Mouse (Mus musculus) cerebellum, adult 9-11 months (tissue): Measurements from ENCODE around the gene Nop53.
"Not testable (repeated sequence)": the region's sequence is repeated elsewhere in the genome, so short reads cannot be mapped to it uniquely, and the experiment has no call there.

ENCODE experiments used
- DNase-seq: peaks from one replicate; pipeline ENCODE4 v3.0.0; 2022

The Nop53 gene

GRCm38 (mm10) chr7:15916996-15917395, 28.9 kb downstream of the Nop53 start:
- no peak for DNase-seq

- no peak for DNase-seq
Observed at GRCm38 (mm10) chr7:15916134-15916723, 29.6 kb downstream of the Nop53 start.

- DNase-seq: not testable (repeated sequence)
Observed at GRCm38 (mm10) chr7:15915695-15916094, 30.2 kb downstream of the Nop53 start.

GRCm38 (mm10) chr7:15914751-15915150, 31.1 kb downstream of the Nop53 start:
- no peak for DNase-seq

- no peak for DNase-seq
Observed at GRCm38 (mm10) chr7:15914252-15914651, 31.6 kb downstream of the Nop53 start.

- DNase-seq: peak; percentile 52
Observed at GRCm38 (mm10) chr7:15912183-15912582, 33.7 kb downstream of the Nop53 start.

- no peak for DNase-seq
Observed at GRCm38 (mm10) chr7:15910521-15910920, 35.4 kb downstream of the Nop53 start.

- no peak for DNase-seq
Observed at GRCm38 (mm10) chr7:15907971-15908590, 37.8 kb downstream of the Nop53 start.

GRCm38 (mm10) chr7:15906602-15907001, 39.3 kb downstream of the Nop53 start:
- no peak for DNase-seq

- no peak for DNase-seq
Observed at GRCm38 (mm10) chr7:15905861-15906260, 40.0 kb downstream of the Nop53 start.

- no peak for DNase-seq
Observed at GRCm38 (mm10) chr7:15901366-15902048, 44.4 kb downstream of the Nop53 start.

- no peak for DNase-seq
Observed at GRCm38 (mm10) chr7:15894251-15894650, 51.6 kb downstream of the Nop53 start.
